Mouse (Mus musculus) spleen, postnatal 10 days (tissue): ENCODE measurements around the gene Csn2.

Source experiments
- DNase-seq, 2 experiments: peaks; one replicate each; pipeline ENCODE4 v3.0.0; 2021 to 2022; ENCODE audit warnings: low spot score in 2 of 2

The Csn2 gene

DNA sequence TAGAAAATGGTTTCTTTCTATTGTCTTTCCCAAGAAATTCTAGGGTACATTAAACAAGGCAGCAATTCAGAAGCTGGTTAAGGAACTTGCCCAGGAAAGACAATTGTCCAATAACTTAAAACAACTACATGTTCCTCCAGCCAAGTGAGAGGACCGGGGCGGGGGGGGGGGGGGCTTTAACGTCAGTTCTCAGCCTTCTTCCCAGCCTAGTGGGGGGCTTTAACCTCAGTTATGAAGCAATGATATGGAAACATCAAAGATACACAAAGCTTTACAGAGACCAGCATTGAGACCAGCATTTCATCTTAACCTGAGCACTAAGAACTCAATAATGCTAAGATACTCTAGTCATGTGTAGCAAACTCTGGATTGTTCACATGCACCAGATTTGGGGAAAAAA is at the start of gene Csn2:
Gene Csn2 (minus strand): TSS at position 101 of the 400 bp plus-strand sequence.
- no peak for DNase-seq

DNA sequence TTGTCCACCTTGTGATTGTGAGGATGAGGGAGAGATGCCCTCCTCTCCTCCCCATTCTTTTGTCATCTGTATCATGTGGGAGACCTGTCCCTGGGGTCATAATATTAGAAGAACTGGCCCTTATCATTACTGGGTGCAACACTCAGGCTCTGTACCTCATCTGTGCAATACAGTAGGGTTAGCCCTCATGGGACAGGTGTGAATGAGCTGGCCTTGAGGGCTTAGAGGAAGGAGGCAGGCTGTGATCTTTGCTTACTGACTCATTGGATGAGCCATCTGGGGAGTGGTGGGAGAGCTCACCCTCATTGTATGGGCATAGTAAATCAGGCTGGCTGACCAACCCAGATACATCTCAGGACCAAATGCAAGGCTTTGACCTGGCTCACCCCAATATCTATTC is 35.4 kb upstream of the Csn2 start:
- DNase-seq: no peak

DNA sequence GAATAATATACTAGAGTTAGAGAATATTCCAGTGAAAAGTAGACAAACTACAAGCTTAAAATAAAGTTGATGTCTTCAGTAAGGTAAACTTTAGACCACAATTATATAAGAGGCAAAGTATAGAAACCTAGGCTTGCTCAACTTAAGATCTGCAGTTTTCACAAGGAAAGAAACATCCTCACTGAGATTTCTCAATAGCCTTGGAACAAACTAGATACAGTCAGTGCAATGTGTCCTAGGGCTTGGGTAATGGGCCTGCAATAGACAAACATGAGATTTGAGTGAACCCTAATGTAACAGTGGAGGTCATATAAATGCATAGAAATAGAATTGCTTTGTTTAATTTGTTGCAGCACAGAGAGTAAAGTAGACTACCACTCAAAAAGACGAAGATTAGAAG is 6.5 kb upstream of the Csn2 start:
- no peak for DNase-seq

DNA sequence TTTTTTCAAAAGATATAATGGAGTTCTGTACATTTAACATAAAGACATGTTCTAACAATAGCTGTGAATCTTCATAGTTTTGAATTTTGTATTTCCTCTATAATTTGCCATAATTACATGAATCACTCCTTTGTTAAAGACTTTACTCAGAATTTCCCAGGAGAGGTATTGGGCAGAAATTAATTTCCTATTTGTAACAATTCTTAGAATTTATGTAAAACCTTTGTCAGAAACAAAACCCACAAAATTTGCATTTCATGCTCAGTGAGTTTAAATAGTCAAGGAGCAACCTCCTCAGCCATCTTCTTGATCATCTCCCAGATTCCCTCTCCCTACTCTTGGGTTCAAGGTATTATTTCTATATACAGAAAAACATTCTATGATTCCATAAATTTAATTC is 33.5 kb downstream of the Csn2 start, which contains the start of gene Csn1s1:
Gene Csn1s1 (plus strand): TSS at position 301 of the 400 bp plus-strand sequence.
- DNase-seq: no peak

DNA sequence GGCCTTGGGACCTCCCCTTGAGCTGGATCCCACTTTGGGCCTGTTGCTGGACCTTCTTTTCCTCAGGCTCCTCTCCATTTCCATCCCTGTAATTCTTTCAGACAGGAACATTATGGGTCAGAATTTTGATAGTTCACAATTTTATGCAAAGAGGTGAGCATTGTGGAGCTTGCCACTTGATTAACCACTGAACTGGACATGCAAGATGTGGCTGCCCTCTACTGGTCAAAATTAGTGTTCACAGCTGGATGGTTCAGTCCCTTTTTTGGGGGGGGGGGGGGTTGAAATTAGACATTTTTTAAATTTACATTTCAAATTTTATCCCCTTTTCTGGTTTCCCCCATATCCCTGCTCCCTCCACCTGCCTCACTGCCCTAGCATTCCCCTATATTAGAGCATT is 56.6 kb downstream of the Csn2 start:
- DNase-seq: no peak
